Mouse (Mus musculus) midbrain, embryonic 10.5 days (tissue): ENCODE measurements around the gene Wdr78. TPM values are rescaled to one million over a fixed set of nuclear protein-coding genes. Genes with fewer than 3 reads are reported as not detected.

Source experiments
- DNase-seq: peaks from one replicate; pipeline ENCODE4 v3.0.0-alpha.2; 2017; ENCODE audit warnings: low spot score
- H3K27ac ChIP-seq: fragments of 300-500 bp; sonication (generic); replicated peaks from 2 replicates; pipeline ENCODE4 v1.5.1; 2016; ENCODE audit warnings: mild to moderate bottlenecking
- H3K27me3 ChIP-seq: fragments of 300-500 bp; sonication (generic); 2 replicates; pipeline ENCODE4 v1.6.1; 2016; ENCODE audit warnings: low read depth, mild to moderate bottlenecking; ENCODE audit not compliant: poor library complexity, severe bottlenecking
- H3K36me3 ChIP-seq: fragments of 300-500 bp; sonication (generic); 2 replicates; pipeline ENCODE4 v1.6.1; 2016; ENCODE audit warnings: mild to moderate bottlenecking, moderate library complexity
- H3K4me1 ChIP-seq: fragments of 300-500 bp; sonication (generic); 2 replicates; pipeline ENCODE4 v1.6.1; 2016
- H3K4me3 ChIP-seq: fragments of 300-500 bp; sonication (generic); 2 replicates; pipeline ENCODE4 v1.5.1; 2016; ENCODE audit warnings: mild to moderate bottlenecking, moderate library complexity
- H3K9me3 ChIP-seq: fragments of 300-500 bp; sonication (generic); replicated peaks from 2 replicates; pipeline ENCODE4 v1.6.1; 2016; ENCODE audit warnings: mild to moderate bottlenecking
- WGBS: fragments of 180-500 bp; shearing (Covaris S2); methylation state at CpG from one replicate; pipeline ENCODE4 v1.1.7; 2016; 5-methylcytosine and 5-hydroxymethylcytosine counted together
- polyA plus RNA-seq: library from polyadenylated mRNA; unstranded; fragments of >200 nt; fragmentation: Nextera tagmentation; extraction: Ambion mirVana; gene quantifications from 2 replicates; pipeline ENCODE4 v1.2.1, GENCODE M21; 2016

Wdr78 gene
- 4.5 and 5.5 TPM in 2 replicates for polyA plus RNA-seq

- H3K9me3 ChIP-seq = no peaks in the 10 kb centered on the region
Measured at GRCm38 (mm10) chr4:103114184-103115111, at the start of gene Wdr78, which contains the start of gene Mier1. TSS of gene Wdr78 (minus strand) at chr4:103114555. TSS of gene Mier1 (plus strand) at chr4:103114390.

GRCm38 (mm10) chr4:103158781-103159180 is 44.4 kb upstream of the Wdr78 start:
- Histone ChIP-seq H3K36me3 (peaks cover 100% of the 10 kb centered on the region), H3K27ac (no peak overlapping the region), H3K27me3 (no peaks in the 10 kb centered on the region), H3K4me3 (no peak overlapping the region), H3K9me3 (no peaks in the 10 kb centered on the region), H3K4me1 (no peaks in the 10 kb centered on the region)
- WGBS = 92% methylated on average over 4 of the region's 4 CpGs
- DNase-seq = no peak

More at GRCm38 (mm10) chr4:103114184-103115111, at the start of gene Wdr78, which contains the start of gene Mier1:
- under 1% methylated on average over 73 of the region's 90 CpGs for WGBS
- H3K27ac ChIP-seq = peak within 1 kb of the TSS; percentile 99
- DNase-seq = peak; percentile 97
- peaks cover 56% of the 10 kb centered on the region for H3K4me1 ChIP-seq
- peak within 1 kb of the TSS; percentile 85 for H3K4me3 ChIP-seq
- peaks cover 5% of the 10 kb centered on the region; the same call in 1 of the 2 replicates for H3K27me3 ChIP-seq
- H3K36me3 ChIP-seq = peaks cover 25% of the 10 kb centered on the region

- WGBS = 95% methylated on average over 5 of the region's 5 CpGs
- Histone ChIP-seq H3K4me1 (no peaks in the 10 kb centered on the region), H3K9me3 (no peaks in the 10 kb centered on the region), H3K27me3 (no peaks in the 10 kb centered on the region), H3K27ac (no peak overlapping the region), H3K36me3 (peaks cover 99% of the 10 kb centered on the region), H3K4me3 (no peak overlapping the region)
- DNase-seq = no peak
Measured at GRCm38 (mm10) chr4:103151946-103152345, 37.6 kb upstream of the Wdr78 start.

GRCm38 (mm10) chr4:103146339-103146738 is 32.0 kb upstream of the Wdr78 start:
- WGBS = 58% methylated on average over 5 of the region's 5 CpGs
- Histone ChIP-seq H3K27me3 (no peaks in the 10 kb centered on the region), H3K9me3 (no peaks in the 10 kb centered on the region), H3K4me1 (no peaks in the 10 kb centered on the region), H3K36me3 (peaks cover 90% of the 10 kb centered on the region), H3K27ac (no peak overlapping the region), H3K4me3 (no peak overlapping the region)
- DNase-seq = peak; percentile 59

- no peaks in the 10 kb centered on the region for H3K27me3 ChIP-seq
- DNase-seq = no peak
- 90% methylated on average over 1 of the region's 1 CpGs for WGBS
- H3K36me3 ChIP-seq = peaks cover 83% of the 10 kb centered on the region
- H3K9me3 ChIP-seq = no peaks in the 10 kb centered on the region
- no peak overlapping the region for H3K27ac ChIP-seq
- no peak overlapping the region for H3K4me3 ChIP-seq
- H3K4me1 ChIP-seq = no peaks in the 10 kb centered on the region
Measured at GRCm38 (mm10) chr4:103136946-103137345, 22.6 kb upstream of the Wdr78 start.

- 93% methylated on average over 4 of the region's 4 CpGs for WGBS
- no peak overlapping the region for H3K27ac ChIP-seq
- DNase-seq = no peak
- H3K27me3 ChIP-seq = no peaks in the 10 kb centered on the region
- no peak overlapping the region for H3K4me3 ChIP-seq
- no peaks in the 10 kb centered on the region for H3K9me3 ChIP-seq
- H3K4me1 ChIP-seq = no peaks in the 10 kb centered on the region
- H3K36me3 ChIP-seq = peaks cover 9% of the 10 kb centered on the region
Measured at GRCm38 (mm10) chr4:103126533-103126932, 12.2 kb upstream of the Wdr78 start.

- no peak for DNase-seq
- H3K27me3 ChIP-seq = no peaks in the 10 kb centered on the region
- H3K36me3 ChIP-seq = no peaks in the 10 kb centered on the region
- H3K4me1 ChIP-seq = peaks cover 21% of the 10 kb centered on the region
- H3K27ac ChIP-seq = no peak overlapping the region
- H3K4me3 ChIP-seq = no peak overlapping the region
- H3K9me3 ChIP-seq = no peaks in the 10 kb centered on the region
Measured at GRCm38 (mm10) chr4:103123606-103124005, 9.3 kb upstream of the Wdr78 start.

- Histone ChIP-seq H3K4me1 (peaks cover 23% of the 10 kb centered on the region), H3K27me3 (peaks cover 2% of the 10 kb centered on the region; the same call in 1 of the 2 replicates), H3K4me3 (no peak overlapping the region), H3K27ac (no peak overlapping the region), H3K36me3 (no peaks in the 10 kb centered on the region), H3K9me3 (no peaks in the 10 kb centered on the region)
- DNase-seq = no peak
- 85% methylated on average over 2 of the region's 2 CpGs for WGBS
Measured at GRCm38 (mm10) chr4:103123086-103123485, 8.7 kb upstream of the Wdr78 start.

- peaks cover 5% of the 10 kb centered on the region; the same call in 1 of the 2 replicates for H3K27me3 ChIP-seq
- no peak for DNase-seq
- H3K27ac ChIP-seq = no peak overlapping the region
- WGBS = 92% methylated on average over 9 of the region's 9 CpGs
- peak overlapping the region; percentile 91 for H3K4me3 ChIP-seq
- no peaks in the 10 kb centered on the region for H3K9me3 ChIP-seq
- peaks cover 27% of the 10 kb centered on the region for H3K4me1 ChIP-seq
- H3K36me3 ChIP-seq = peaks cover 4% of the 10 kb centered on the region; the same call in 1 of the 2 replicates
Measured at GRCm38 (mm10) chr4:103120874-103121389, 6.6 kb upstream of the Wdr78 start.

GRCm38 (mm10) chr4:103120395-103120794 is 6.0 kb upstream of the Wdr78 start:
- H3K27me3 ChIP-seq = peaks cover 5% of the 10 kb centered on the region; the same call in 1 of the 2 replicates
- H3K36me3 ChIP-seq = peaks cover 4% of the 10 kb centered on the region; the same call in 1 of the 2 replicates
- H3K4me3 ChIP-seq = peak overlapping the region; percentile 91
- H3K4me1 ChIP-seq = peaks cover 33% of the 10 kb centered on the region
- DNase-seq = no peak
- 48% methylated on average over 3 of the region's 3 CpGs for WGBS
- peak overlapping the region; percentile 98; the same call in 1 of the 2 replicates for H3K27ac ChIP-seq
- H3K9me3 ChIP-seq = no peaks in the 10 kb centered on the region

GRCm38 (mm10) chr4:103120028-103120384 is 5.7 kb upstream of the Wdr78 start:
- H3K9me3 ChIP-seq = no peaks in the 10 kb centered on the region
- WGBS = 21% methylated on average over 4 of the region's 4 CpGs
- peaks cover 4% of the 10 kb centered on the region; the same call in 1 of the 2 replicates for H3K36me3 ChIP-seq
- H3K4me3 ChIP-seq = peak overlapping the region; percentile 91
- peaks cover 37% of the 10 kb centered on the region for H3K4me1 ChIP-seq
- peak overlapping the region; percentile 98 for H3K27ac ChIP-seq
- DNase-seq = no peak
- peaks cover 5% of the 10 kb centered on the region; the same call in 1 of the 2 replicates for H3K27me3 ChIP-seq

GRCm38 (mm10) chr4:103119229-103120027 is 5.1 kb upstream of the Wdr78 start:
- Histone ChIP-seq H3K4me3 (peak overlapping the region; percentile 91), H3K27me3 (peaks cover 5% of the 10 kb centered on the region; the same call in 1 of the 2 replicates), H3K4me1 (peaks cover 41% of the 10 kb centered on the region), H3K9me3 (no peaks in the 10 kb centered on the region), H3K36me3 (peaks cover 4% of the 10 kb centered on the region; the same call in 1 of the 2 replicates), H3K27ac (peak overlapping the region; percentile 98)
- WGBS = under 1% methylated on average over 111 of the region's 111 CpGs
- DNase-seq = peak; percentile 82
